Mouse (Mus musculus) Patski (cell line): ENCODE measurements around the gene Ldb2. TPM values are rescaled to one million over a fixed set of nuclear protein-coding genes. Genes with fewer than 3 reads are reported as not detected.

Source experiments
- ATAC-seq: fragments of 100-300 bp; one replicate; pipeline ENCODE4 v1.8.0; 2021
- CTCF ChIA-PET: fragments of 350-600 bp; sonication (Branson Sonifier 250); formaldehyde crosslinking; loops from one replicate; lab custom pipeline; 2022; ENCODE audit warnings: inconsistent platforms; lab: Charles Lee
- POLR2A ChIA-PET: fragments of 350-600 bp; sonication (Branson Sonifier 250); formaldehyde crosslinking; loops from one replicate; lab custom pipeline; 2022; ENCODE audit warnings: antibody characterized with exemption, inconsistent platforms; lab: Charles Lee
- DNase-seq: peaks from one replicate; pipeline ENCODE4 v3.0.0-alpha.2; 2011; ENCODE audit warnings: low read depth, low spot score
- H3K27me3 ChIP-seq: fragments of 371-371 bp; one replicate; pipeline ENCODE4 v1.5.1; 2021
- CTCF ChIP-seq: fragments of 100-300 bp; IDR thresholded peaks from one replicate; pipeline ENCODE4 v1.5.1; 2021
- in situ Hi-C: fragments of 300-500 bp; cut with MboI; formaldehyde crosslinking; loops from 3 replicates; pipeline ENCODE4 v1.11.1; 2018; ENCODE audit warnings: low pct_unique_long_range_greater_than_20kb, mixed read lengths
- polyA plus RNA-seq: library from polyadenylated mRNA; unstranded; gene quantifications from one replicate; pipeline ENCODE4 v1.2.3, GENCODE M21; 2021

Ldb2 gene
- polyA plus RNA-seq, 1 experiment from 2014 or later, result not detected

DNA sequence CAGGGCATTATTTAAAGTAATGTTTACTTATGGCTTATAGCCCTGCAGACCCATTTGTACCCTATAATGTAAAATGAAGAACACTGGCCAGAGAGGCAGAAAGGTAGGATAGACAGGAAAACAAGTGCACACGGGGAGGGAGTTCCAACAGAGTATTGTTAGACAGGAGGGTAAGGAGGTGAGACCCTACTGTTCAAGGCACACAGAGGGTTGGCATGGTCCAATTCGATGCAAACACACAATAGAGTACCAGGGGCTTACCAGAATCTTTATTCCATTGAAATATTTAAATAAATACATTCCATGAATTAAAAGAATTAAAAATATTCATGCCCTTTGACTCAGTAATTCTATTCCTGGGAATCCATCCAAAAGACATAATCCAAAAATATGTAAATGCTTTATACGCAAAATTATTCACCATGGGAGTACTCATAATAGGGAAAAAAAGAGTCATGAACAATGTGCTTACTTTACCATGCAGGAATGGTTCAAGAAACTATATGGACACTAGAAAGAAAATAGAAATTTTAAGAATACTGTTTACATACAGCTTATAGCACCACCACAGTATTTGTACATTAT lies 118.3 kb downstream of the Ldb2 start:
- in situ Hi-C loops, result no loop called here
- POLR2A ChIA-PET, result no interaction called here
- H3K27me3 ChIP-seq, result peaks cover 11% of the 10 kb centered on the region
- CTCF ChIA-PET, result no interaction called here
- no peak for TF ChIP-seq CTCF
- no peak for DNase-seq
- no peak for ATAC-seq

DNA sequence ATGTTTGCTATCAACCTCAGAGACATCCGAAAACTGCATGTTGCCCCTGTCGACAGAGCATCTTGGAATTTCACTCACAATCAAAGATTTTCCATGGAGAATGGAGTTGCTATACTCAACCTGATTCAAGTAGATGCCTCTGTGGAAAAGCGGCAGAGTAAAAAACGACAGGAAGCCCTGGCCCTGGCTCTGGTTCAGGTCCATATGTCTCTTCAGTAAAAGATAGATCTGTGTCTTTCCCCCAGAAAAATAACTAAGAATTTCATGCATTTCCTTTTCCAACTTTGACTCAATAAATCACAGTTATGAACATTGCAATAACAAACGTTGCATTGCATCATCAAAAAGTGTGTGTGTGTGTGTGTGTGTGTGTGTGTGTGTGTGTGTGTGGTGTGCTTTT lies 121.7 kb downstream of the Ldb2 start:
- no peak for TF ChIP-seq CTCF
- ATAC-seq, result no peak
- in situ Hi-C loops, result no loop called here
- POLR2A ChIA-PET, result no interaction called here
- CTCF ChIA-PET, result interaction anchor here (1.2 kb wide), 1 partner anchor 48 kb away, joined by 4 read pairs; no protein-coding TSS in a partner anchor
- peaks cover 11% of the 10 kb centered on the region for H3K27me3 ChIP-seq
- DNase-seq, result no peak

DNA sequence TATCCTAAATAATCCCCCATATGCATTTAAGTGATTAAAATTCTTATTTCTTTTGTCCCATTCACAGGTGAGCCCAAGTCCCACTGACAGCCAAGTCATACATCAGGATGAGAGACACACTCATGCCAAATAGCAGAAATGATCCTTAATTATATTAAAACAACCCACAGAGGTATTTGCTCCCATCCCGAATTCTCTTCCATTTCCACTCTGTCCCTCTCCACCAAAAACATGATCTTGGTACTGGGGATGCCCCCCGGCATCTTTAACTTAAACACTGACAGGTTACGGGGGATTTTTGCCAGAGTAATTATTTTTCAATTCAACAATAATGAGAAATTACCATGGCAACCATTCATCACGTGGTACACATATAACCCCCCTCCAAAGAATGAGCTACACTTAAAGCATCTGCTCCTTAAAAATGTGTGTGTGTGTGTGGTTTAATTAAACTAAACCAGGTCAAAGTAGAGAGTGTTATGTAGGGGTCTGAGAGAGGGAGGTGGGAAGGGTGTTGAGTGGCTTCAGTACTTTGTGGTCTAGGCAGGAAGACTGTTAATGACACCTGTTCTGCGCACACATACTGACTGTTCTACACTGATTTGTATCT lies 123.2 kb downstream of the Ldb2 start:
- no peak for TF ChIP-seq CTCF
- in situ Hi-C loops, result no loop called here
- DNase-seq (no peak), ATAC-seq (no peak)
- peaks cover 11% of the 10 kb centered on the region for H3K27me3 ChIP-seq
- CTCF ChIA-PET, result interaction anchor here (0.8 to 1.5 kb wide), 2 partner anchors 16 to 23 kb away, joined by 3 read pairs; no protein-coding TSS in a partner anchor
- POLR2A ChIA-PET, result no interaction called here

GRCm38 (mm10) chr5:44670336-44670735 lies 129.1 kb downstream of the Ldb2 start:
- TF ChIP-seq CTCF, result no peak
- in situ Hi-C loops, result no loop called here
- ATAC-seq, result no peak
- POLR2A ChIA-PET, result no interaction called here
- DNase-seq, result no peak
- CTCF ChIA-PET, result no interaction called here
- H3K27me3 ChIP-seq, result peaks cover 8% of the 10 kb centered on the region

GRCm38 (mm10) chr5:44667907-44668306 lies 131.6 kb downstream of the Ldb2 start:
- CTCF ChIA-PET, result no interaction called here
- TF ChIP-seq CTCF, result no peak
- POLR2A ChIA-PET, result no interaction called here
- in situ Hi-C loops, result no loop called here
- no peak for DNase-seq
- no peak for ATAC-seq
- peaks cover 8% of the 10 kb centered on the region for H3K27me3 ChIP-seq

- in situ Hi-C loops, result no loop called here
- ATAC-seq (no peak), DNase-seq (no peak)
- POLR2A ChIA-PET, result no interaction called here
- TF ChIP-seq CTCF, result no peak
- CTCF ChIA-PET, result no interaction called here
- H3K27me3 ChIP-seq, result peaks cover 10% of the 10 kb centered on the region
These were observed 132.1 kb downstream of the Ldb2 start for GRCm38 (mm10) chr5:44667383-44667782.

DNA sequence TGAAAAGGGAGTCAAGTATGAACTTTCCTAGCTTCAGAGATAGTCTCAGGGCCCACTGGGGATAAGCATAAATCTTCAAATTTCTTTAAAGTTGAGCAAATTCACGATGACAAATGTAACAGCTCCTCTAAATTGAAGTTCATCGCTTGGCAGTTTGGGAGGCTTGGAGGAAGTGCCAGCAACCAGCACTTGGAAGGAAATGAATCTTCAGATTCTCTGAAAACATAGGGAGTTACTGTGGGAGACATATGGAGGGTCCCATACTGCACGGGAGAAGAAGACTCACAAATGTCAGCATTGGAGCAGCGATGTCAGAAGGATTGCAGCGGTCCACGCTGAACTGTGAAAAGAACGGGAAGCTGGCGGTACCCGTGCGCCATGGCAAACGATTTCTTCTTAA lies 139.8 kb downstream of the Ldb2 start:
- ChIA-PET CTCF (no interaction called here), POLR2A (no interaction called here)
- in situ Hi-C loops, result no loop called here
- TF ChIP-seq CTCF, result no peak
- H3K27me3 ChIP-seq, result peaks cover 13% of the 10 kb centered on the region
- DNase-seq (no peak), ATAC-seq (no peak)

DNA sequence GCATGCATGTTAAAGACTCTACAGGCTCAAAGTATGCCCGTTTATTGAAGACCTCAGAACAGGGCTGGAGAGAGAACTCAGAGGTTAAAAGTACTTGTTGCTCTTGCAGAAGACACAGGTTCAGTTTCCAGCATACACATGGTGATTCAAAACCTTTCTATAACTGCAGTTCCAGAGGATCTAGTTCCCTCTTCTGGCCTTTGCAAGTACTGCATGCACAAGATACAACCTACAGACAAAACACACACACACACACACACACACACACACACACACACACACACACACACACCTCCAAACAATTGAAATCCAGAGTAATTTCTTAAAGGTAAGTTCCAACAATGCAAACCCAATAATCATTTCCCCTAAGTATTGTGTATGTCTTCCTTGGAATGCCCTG lies 142.8 kb downstream of the Ldb2 start:
- CTCF ChIA-PET, result no interaction called here
- DNase-seq (no peak), ATAC-seq (no peak)
- in situ Hi-C loops, result no loop called here
- POLR2A ChIA-PET, result no interaction called here
- peaks cover 14% of the 10 kb centered on the region for H3K27me3 ChIP-seq
- TF ChIP-seq CTCF, result no peak

GRCm38 (mm10) chr5:44654403-44654802 lies 145.1 kb downstream of the Ldb2 start:
- ChIA-PET POLR2A (no interaction called here), CTCF (no interaction called here)
- DNase-seq (no peak), ATAC-seq (no peak)
- no peak for TF ChIP-seq CTCF
- peaks cover 18% of the 10 kb centered on the region for H3K27me3 ChIP-seq
- in situ Hi-C loops, result no loop called here

- ChIA-PET POLR2A (interaction anchor here (0.5 kb wide), 1 partner anchor 8 kb away, joined by 5 read pairs; no protein-coding TSS in a partner anchor), CTCF (interaction anchor here (1.6 kb wide), 1 partner anchor 8 kb away, joined by 3 read pairs; no protein-coding TSS in a partner anchor)
- TF ChIP-seq CTCF, result no peak
- DNase-seq (no peak), ATAC-seq (no peak)
- H3K27me3 ChIP-seq, result peaks cover 10% of the 10 kb centered on the region
- in situ Hi-C loops, result no loop called here
These were observed 152.7 kb downstream of the Ldb2 start for GRCm38 (mm10) chr5:44646842-44647190.

GRCm38 (mm10) chr5:44645952-44646841 lies 153.3 kb downstream of the Ldb2 start:
- POLR2A ChIA-PET, result interaction anchor here (0.5 kb wide), 1 partner anchor 9 kb away, joined by 5 read pairs; no protein-coding TSS in a partner anchor
- in situ Hi-C loops, result no loop called here
- no peak for DNase-seq

More at GRCm38 (mm10) chr5:44645952-44646841, 153.3 kb downstream of the Ldb2 start:
- no peak for ATAC-seq
- no peak for TF ChIP-seq CTCF
- CTCF ChIA-PET, result interaction anchor here (1.6 kb wide), 1 partner anchor 9 kb away, joined by 3 read pairs; no protein-coding TSS in a partner anchor
- peaks cover 8% of the 10 kb centered on the region for H3K27me3 ChIP-seq
